ENCODE assay signal across 19 mouse cellular contexts in genomic region chr12:103710405-103710804, GRCm38 (mm10). TPM values are rescaled to one million over a fixed set of nuclear protein-coding genes. Genes with fewer than 3 reads are reported as not detected.
DNase-seq lines count a peak whose midpoint lies in the region; ATAC-seq and TF ChIP-seq lines count a peak whose summit lies in the region.
"Had no signal": no experiment of that assay in that cellular context is flagged by ENCODE, and none has a peak within 500 bp of the region (broad histone marks: within the 10 kb centered on the region; RNA-seq: fewer than 3 reads in every experiment).

No protein-coding gene starts in this region.

- no peak overlapping the region for H3K9ac ChIP-seq in kidney, embryonic 16.5 days (replicated peaks; ENCODE audit: low read length)
- no peak overlapping the region for H3K9ac ChIP-seq in lung, postnatal 0 days (replicated peaks; ENCODE audit: low read depth)
- H3K9ac ChIP-seq in MEL (ENCODE audit: control insufficient read depth, low read depth, low read length, poor library complexity, severe bottlenecking): no peak overlapping the region
- H3K9ac ChIP-seq in stomach, postnatal 0 days (ENCODE audit: low read length): no peak overlapping the region
- no peak overlapping the region for H3K9ac ChIP-seq in midbrain, embryonic 16.5 days (ENCODE audit: low read depth, low read length)
- H3K9ac ChIP-seq: heart, embryonic 12.5 days; intestine, embryonic 15.5 days; liver, embryonic 15.5 days had no signal

- no peak for TF ChIP-seq EP300 in lung, postnatal 0 days (IDR thresholded peaks at IDR 0.05)
- TF ChIP-seq EP300 in MEL (IDR thresholded peaks at IDR 0.05; ENCODE audit: low read depth in 1 of 2, low read length in 2 of 2): no peak
- no peak for TF ChIP-seq EP300 in stomach, postnatal 0 days (optimal IDR thresholded peaks at IDR 0.05)

- no peak overlapping the region for H3K27ac ChIP-seq in kidney, embryonic 16.5 days (ENCODE audit: low read length)
- no peak overlapping the region for H3K27ac ChIP-seq in lung, postnatal 0 days (ENCODE audit: low read length)
- H3K27ac ChIP-seq in MEL (ENCODE audit: control insufficient read depth, low read depth, low read length): no peak overlapping the region
- H3K27ac ChIP-seq in stomach, postnatal 0 days (replicated peaks): no peak overlapping the region
- H3K27ac ChIP-seq in midbrain, embryonic 16.5 days (ENCODE audit: low read length): no peak overlapping the region
- H3K27ac ChIP-seq: hindbrain, embryonic 10.5 days; intestine, embryonic 15.5 days; liver, embryonic 15.5 days had no signal

- peak; percentile 73 for TF ChIP-seq CTCF in lung, postnatal 0 days (IDR thresholded peaks at IDR 0.05)
- peak in 1 of 3 experiments; percentile 37; a peak in 2 of 6 replicates for TF ChIP-seq CTCF in MEL (IDR thresholded peaks at IDR 0.05 in 2 of 3, conservative IDR thresholded peaks at IDR 0.05 in 1 of 3; ENCODE audit: control insufficient read depth in 1 of 3, insufficient read depth in 1 of 3, low read depth in 2 of 3, low read length in 3 of 3, poor library complexity in 1 of 3, severe bottlenecking in 1 of 3)
- peak; percentile 68 for TF ChIP-seq CTCF in stomach, postnatal 0 days (IDR thresholded peaks at IDR 0.05; ENCODE audit: low read depth)

- no peaks in the 10 kb centered on the region for H3K9me3 ChIP-seq in kidney, embryonic 16.5 days (ENCODE audit: low read length)
- no peaks in the 10 kb centered on the region for H3K9me3 ChIP-seq in lung, postnatal 0 days (ENCODE audit: low read length)
- no peaks in the 10 kb centered on the region for H3K9me3 ChIP-seq in MEL (replicated peaks; ENCODE audit: insufficient read depth, low read length)
- H3K9me3 ChIP-seq in stomach, postnatal 0 days (ENCODE audit: control insufficient read depth, low read length): no peaks in the 10 kb centered on the region
- H3K9me3 ChIP-seq in midbrain, embryonic 16.5 days (replicated peaks; ENCODE audit: control insufficient read depth, low read length, poor library complexity, severe bottlenecking): no peaks in the 10 kb centered on the region
- H3K9me3 ChIP-seq: heart, embryonic 12.5 days; hindbrain, embryonic 10.5 days; intestine, embryonic 15.5 days had no signal

- H3K27me3 ChIP-seq in kidney, embryonic 16.5 days (ENCODE audit: insufficient read depth, low read length): no peaks in the 10 kb centered on the region
- H3K27me3 ChIP-seq in lung, postnatal 0 days (replicated peaks; ENCODE audit: insufficient read depth, low read length): no peaks in the 10 kb centered on the region
- H3K27me3 ChIP-seq in MEL (ENCODE audit: control insufficient read depth in 1 of 2, insufficient read depth in 2 of 2, low read length in 2 of 2): no peaks in the 10 kb centered on the region
- H3K27me3 ChIP-seq in stomach, postnatal 0 days (ENCODE audit: control insufficient read depth, insufficient read depth, low read length): no peaks in the 10 kb centered on the region
- no peaks in the 10 kb centered on the region for H3K27me3 ChIP-seq in midbrain, embryonic 16.5 days (ENCODE audit: control insufficient read depth, insufficient read depth, low read depth, low read length)
- H3K27me3 ChIP-seq: heart, embryonic 12.5 days; intestine, embryonic 15.5 days; liver, embryonic 15.5 days had no signal

- TF ChIP-seq POLR2A in MEL (IDR thresholded peaks at IDR 0.05; ENCODE audit: control insufficient read depth in 1 of 2, insufficient read depth in 1 of 2, low read depth in 1 of 2, low read length in 2 of 2, poor library complexity in 1 of 2): no peak

- WGBS in kidney, embryonic 16.5 days: 54% methylated on average over 1 of the region's 1 CpGs
- WGBS in lung, postnatal 0 days: 63% methylated on average over 1 of the region's 1 CpGs
- WGBS in stomach, postnatal 0 days: 53% methylated on average over 1 of the region's 1 CpGs
- 71% methylated on average over 1 of the region's 1 CpGs for WGBS in midbrain, embryonic 16.5 days

- TF ChIP-seq RAD21 in MEL (IDR thresholded peaks at IDR 0.05; ENCODE audit: low read depth, low read length): peak; percentile 31

- peak; percentile 28 for DNase-seq in kidney, adult 9 months
- DNase-seq in lung, postnatal 0 days (ENCODE audit: low spot score): peak; percentile 16
- no peak for DNase-seq in lung, postnatal 14 days
- DNase-seq in MEL (ENCODE audit: low read depth, low spot score): no peak
- DNase-seq in stomach, postnatal 0 days (ENCODE audit: low spot score): no peak
- DNase-seq: adrenal gland, postnatal 10 days; cerebellum, postnatal 14 days; gastrocnemius, postnatal 14 days; right cerebral cortex, postnatal 14 days had no signal

- H3K4me3 ChIP-seq in kidney, embryonic 16.5 days (ENCODE audit: low read length): no peak overlapping the region
- H3K4me3 ChIP-seq in lung, postnatal 0 days (ENCODE audit: low read depth, low read length): no peak overlapping the region
- H3K4me3 ChIP-seq in MEL (ENCODE audit: control insufficient read depth in 1 of 2, insufficient read depth in 1 of 2, low read depth in 2 of 2, low read length in 2 of 2): no peak overlapping the region
- no peak overlapping the region for H3K4me3 ChIP-seq in stomach, postnatal 0 days (ENCODE audit: low read depth, low read length)
- no peak overlapping the region for H3K4me3 ChIP-seq in midbrain, embryonic 16.5 days (ENCODE audit: low read depth, low read length)
- H3K4me3 ChIP-seq: heart, embryonic 12.5 days; hindbrain, embryonic 10.5 days; intestine, embryonic 15.5 days; liver, embryonic 15.5 days had no signal

- H3K79me2 ChIP-seq in MEL (ENCODE audit: control insufficient read depth, insufficient read depth, low read length, poor library complexity): no peaks in the 10 kb centered on the region

- H3K4me1 ChIP-seq in kidney, embryonic 16.5 days (ENCODE audit: insufficient read depth, low read length): no peaks in the 10 kb centered on the region
- no peaks in the 10 kb centered on the region for H3K4me1 ChIP-seq in lung, postnatal 0 days (ENCODE audit: insufficient read depth, low read depth, low read length)
- H3K4me1 ChIP-seq in MEL (ENCODE audit: control insufficient read depth in 1 of 2, insufficient read depth in 2 of 2, low read length in 2 of 2): no peaks in the 10 kb centered on the region
- H3K4me1 ChIP-seq in stomach, postnatal 0 days (replicated peaks; ENCODE audit: control insufficient read depth, insufficient read depth): no peaks in the 10 kb centered on the region
- no peaks in the 10 kb centered on the region for H3K4me1 ChIP-seq in midbrain, embryonic 16.5 days (ENCODE audit: control insufficient read depth, insufficient read depth, low read length)

- no peaks in the 10 kb centered on the region for H3K36me3 ChIP-seq in kidney, embryonic 16.5 days (ENCODE audit: insufficient read depth, low read length)
- H3K36me3 ChIP-seq in lung, postnatal 0 days (ENCODE audit: insufficient read depth, low read length): no peaks in the 10 kb centered on the region
- H3K36me3 ChIP-seq in MEL (ENCODE audit: control insufficient read depth in 1 of 2, insufficient read depth in 2 of 2, low read length in 2 of 2): no peaks in the 10 kb centered on the region
- no peaks in the 10 kb centered on the region for H3K36me3 ChIP-seq in stomach, postnatal 0 days (ENCODE audit: control insufficient read depth, insufficient read depth, low read length)
- no peaks in the 10 kb centered on the region for H3K36me3 ChIP-seq in midbrain, embryonic 16.5 days (ENCODE audit: control insufficient read depth, insufficient read depth, low read length)
- H3K36me3 ChIP-seq: heart, embryonic 12.5 days; hindbrain, embryonic 10.5 days; intestine, embryonic 15.5 days; liver, embryonic 15.5 days had no signal

- no peak overlapping the region for H3K4me2 ChIP-seq in kidney, embryonic 16.5 days (replicated peaks; ENCODE audit: low read depth, low read length)
- H3K4me2 ChIP-seq in lung, postnatal 0 days (replicated peaks; ENCODE audit: low read depth, low read length): no peak overlapping the region
- no peak overlapping the region for H3K4me2 ChIP-seq in stomach, postnatal 0 days (replicated peaks; ENCODE audit: low read depth)
- no peak overlapping the region for H3K4me2 ChIP-seq in midbrain, embryonic 16.5 days (ENCODE audit: low read length)
- H3K4me2 ChIP-seq: heart, embryonic 12.5 days; intestine, embryonic 15.5 days; liver, embryonic 15.5 days had no signal

- ATAC-seq in kidney, embryonic 16.5 days (ENCODE audit: low FRiP score, low TSS enrichment): no peak
- no peak for ATAC-seq in lung, postnatal 0 days
- ATAC-seq in stomach, postnatal 0 days (ENCODE audit: low FRiP score, low TSS enrichment): no peak
- no peak for ATAC-seq in midbrain, embryonic 16.5 days
- ATAC-seq: intestine, embryonic 15.5 days had no signal

TF ChIP-seq in MEL, 35 proteins besides CTCF, POLR2A, EP300 and RAD21 (continues in another document):
- peak; percentile 17; the same call in 1 of the 2 replicates for TF ChIP-seq SMC3 (IDR thresholded peaks at IDR 0.05; ENCODE audit: low read depth, low read length)
- no peak for TF ChIP-seq BHLHE40 (IDR thresholded peaks at IDR 0.05; ENCODE audit: borderline replicate concordance, low read depth, low read length)

RNA-seq across cellular contexts. Expression of gene Serpina1f, which starts 15.1 kb away (rescaled TPM):
- not detected in 2 replicates for polyA plus RNA-seq in kidney, embryonic 16.5 days (2015; fragmentation: Nextera tagmentation; extraction: Ambion mirVana)
- not detected in 2 replicates for polyA plus RNA-seq in lung, postnatal 0 days (2015; fragmentation: Nextera tagmentation; extraction: Ambion mirVana)
- total RNA-seq in MEL (2012; rRNA removed): not detected in 2 replicates
- polyA plus RNA-seq in MEL (2012; ENCODE audit: insufficient read depth in 1 of 2, insufficient read length in 2 of 2, low read depth in 1 of 2, low replicate concordance in 2 of 2, missing spikeins in 1 of 2): not detected
- polyA plus RNA-seq in stomach, postnatal 0 days (2015; fragmentation: Nextera tagmentation; extraction: Ambion mirVana): not detected in 2 replicates
- polyA plus RNA-seq in midbrain, embryonic 16.5 days (2015; fragmentation: Nextera tagmentation; extraction: Ambion mirVana): not detected in 2 replicates
- total RNA-seq: adrenal gland, postnatal 10 days; ES-E14; gastrocnemius, postnatal 14 days; left cerebral cortex, postnatal 25 days; megakaryocyte-erythroid progenitor cell, adult 5-6 weeks had no signal
- polyA plus RNA-seq: heart, embryonic 12.5 days; hindbrain, embryonic 10.5 days; intestine, embryonic 15.5 days; thymus, postnatal 0 days had no signal

RNA-seq across cellular contexts. Expression of gene Serpina16, which starts 34.5 kb away (rescaled TPM):
- not detected in 2 replicates for polyA plus RNA-seq in kidney, embryonic 16.5 days (2015; fragmentation: Nextera tagmentation; extraction: Ambion mirVana)
- polyA plus RNA-seq in lung, postnatal 0 days (2015; fragmentation: Nextera tagmentation; extraction: Ambion mirVana): not detected in 2 replicates
- total RNA-seq in MEL (2012; rRNA removed): not detected in 2 replicates
- not detected for polyA plus RNA-seq in MEL (2012; ENCODE audit: insufficient read depth in 1 of 2, insufficient read length in 2 of 2, low read depth in 1 of 2, low replicate concordance in 2 of 2, missing spikeins in 1 of 2)
- not detected in 2 replicates for polyA plus RNA-seq in stomach, postnatal 0 days (2015; fragmentation: Nextera tagmentation; extraction: Ambion mirVana)
- not detected in 2 replicates for polyA plus RNA-seq in midbrain, embryonic 16.5 days (2015; fragmentation: Nextera tagmentation; extraction: Ambion mirVana)
- total RNA-seq: adrenal gland, postnatal 10 days; ES-E14; gastrocnemius, postnatal 14 days; left cerebral cortex, postnatal 25 days; megakaryocyte-erythroid progenitor cell, adult 5-6 weeks had no signal
- polyA plus RNA-seq: heart, embryonic 12.5 days; hindbrain, embryonic 10.5 days; thymus, postnatal 0 days had no signal

RNA-seq across cellular contexts. Expression of gene Serpina6, which starts 53.4 kb away (rescaled TPM):
- 7.8 and 12.7 TPM in 2 replicates for polyA plus RNA-seq in kidney, embryonic 16.5 days (2015; fragmentation: Nextera tagmentation; extraction: Ambion mirVana)
- polyA plus RNA-seq in lung, postnatal 0 days (2015; fragmentation: Nextera tagmentation; extraction: Ambion mirVana): not detected in 2 replicates
- total RNA-seq in MEL (2012; rRNA removed): not detected in 2 replicates
- polyA plus RNA-seq in MEL (2012; ENCODE audit: insufficient read depth in 1 of 2, insufficient read length in 2 of 2, low read depth in 1 of 2, low replicate concordance in 2 of 2, missing spikeins in 1 of 2): not detected
- 0.22 TPM in 1 of 2 replicates, not detected in the other for polyA plus RNA-seq in stomach, postnatal 0 days (2015; fragmentation: Nextera tagmentation; extraction: Ambion mirVana)
- polyA plus RNA-seq in midbrain, embryonic 16.5 days (2015; fragmentation: Nextera tagmentation; extraction: Ambion mirVana): not detected in 2 replicates
- total RNA-seq: ES-E14; gastrocnemius, postnatal 14 days; left cerebral cortex, postnatal 25 days; megakaryocyte-erythroid progenitor cell, adult 5-6 weeks had no signal
- polyA plus RNA-seq: hindbrain, embryonic 10.5 days had no signal

Comparison
In these comparisons a context has a peak if more than half of its experiments do, and no peak if none do; other contexts are left out.
1. DNase-seq: peak in kidney, adult 9 months (single experiment) and lung, postnatal 0 days (single experiment); none in lung, postnatal 14 days (single experiment), MEL (single experiment) and stomach, postnatal 0 days (single experiment).